Mouse (Mus musculus) midbrain, embryonic 11.5 days (tissue): ENCODE measurements around the gene 1700012B09Rik. TPM values are rescaled to one million over a fixed set of nuclear protein-coding genes. Genes with fewer than 3 reads are reported as not detected.
A peak's percentile ranks its signal among the peaks of the same experiment; 100 is the strongest.

Experiments
- ATAC-seq: fragments of 200-750 bp; cut with Nextera tagmentation; 2 replicates; pipeline ENCODE4 v1.8.0; 2017; ENCODE audit warnings: moderate TSS enrichment, moderate library complexity; ENCODE audit not compliant: low FRiP score
- DNase-seq: peaks from one replicate; pipeline ENCODE4 v3.0.0; 2015; ENCODE audit warnings: low spot score; ENCODE audit errors: missing footprints
- H3K27ac ChIP-seq: fragments of 300-500 bp; sonication (generic); 2 replicates; pipeline ENCODE4 v1.5.1; 2014; ENCODE audit warnings: low read depth, low read length
- H3K27me3 ChIP-seq: fragments of 300-500 bp; sonication (generic); 2 replicates; pipeline ENCODE4 v1.6.1; 2014; ENCODE audit warnings: mild to moderate bottlenecking, low read length, moderate library complexity, mixed read lengths; ENCODE audit not compliant: control insufficient read depth, insufficient read depth
- H3K36me3 ChIP-seq: fragments of 300-500 bp; sonication (generic); 2 replicates; pipeline ENCODE4 v1.6.1; 2014; ENCODE audit warnings: mild to moderate bottlenecking, low read length, moderate library complexity, mixed read lengths; ENCODE audit not compliant: control insufficient read depth, insufficient read depth
- H3K4me1 ChIP-seq: fragments of 300-500 bp; sonication (generic); 2 replicates; pipeline ENCODE4 v1.6.1; 2014; ENCODE audit warnings: low read length; ENCODE audit not compliant: control insufficient read depth, insufficient read depth
- H3K4me2 ChIP-seq: fragments of 300-500 bp; sonication (generic); 2 replicates; pipeline ENCODE4 v1.6.1; 2014; ENCODE audit warnings: mild to moderate bottlenecking, moderate library complexity
- H3K4me3 ChIP-seq: fragments of 300-500 bp; sonication (generic); 2 replicates; pipeline ENCODE4 v1.5.1; 2014; ENCODE audit warnings: low read depth, low read length
- H3K9ac ChIP-seq: fragments of 300-500 bp; sonication (generic); 2 replicates; pipeline ENCODE4 v1.6.1; 2014; ENCODE audit warnings: low read length
- H3K9me3 ChIP-seq: fragments of 300-500 bp; sonication (generic); 2 replicates; pipeline ENCODE4 v1.6.1; 2016; ENCODE audit warnings: low read length; ENCODE audit not compliant: control insufficient read depth
- WGBS: fragments of 180-500 bp; shearing (Covaris S2); extraction: QIAGEN DNeasy Blood & Tissue Kit; methylation state at CpG from one replicate; pipeline ENCODE4 v1.1.7; 2014; 5-methylcytosine and 5-hydroxymethylcytosine counted together
- polyA plus RNA-seq: library from polyadenylated mRNA; unstranded; fragments of >200 nt; fragmentation: Nextera tagmentation; extraction: Ambion mirVana; gene quantifications from 2 replicates; pipeline ENCODE4 v1.2.1, GENCODE M21; 2014

1700012B09Rik gene
- polyA plus RNA-seq, 1 experiment from 2014 or later, result not detected

DNA sequence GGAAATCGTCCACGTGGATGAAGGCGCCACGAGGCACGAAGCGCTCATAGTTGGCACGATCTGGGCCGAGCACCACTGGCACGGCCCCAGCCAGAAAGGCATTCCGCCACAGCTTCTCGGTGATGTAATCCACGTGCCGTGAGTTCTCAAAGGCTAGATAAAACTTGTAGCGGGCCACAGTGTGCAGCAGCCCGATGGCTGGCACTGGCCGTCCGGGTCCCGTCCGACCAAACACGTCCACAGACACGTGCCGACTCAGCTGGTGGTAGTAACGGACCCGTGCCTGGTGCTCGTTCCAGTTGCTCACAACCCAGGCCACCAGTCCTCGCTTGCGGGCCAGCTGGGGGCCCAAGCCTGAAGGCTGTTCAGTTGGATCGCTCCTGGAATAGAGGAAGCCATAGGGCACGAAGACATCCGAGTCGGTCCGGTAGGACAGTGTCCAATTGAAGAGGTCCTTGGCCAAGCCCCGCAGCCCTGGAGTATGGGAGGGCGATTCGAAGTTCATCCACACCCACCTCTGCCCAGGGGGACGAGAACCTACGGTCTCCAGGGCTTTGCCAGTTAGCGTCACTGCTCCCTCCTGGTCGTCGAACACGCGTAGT lies 19.8 kb downstream of the 1700012B09Rik start:
- Histone ChIP-seq H3K36me3 (no peaks in the 10 kb centered on the region), H3K27ac (no peak overlapping the region), H3K9ac (peak overlapping the region; percentile 67; the same call in 1 of the 2 replicates), H3K9me3 (no peaks in the 10 kb centered on the region), H3K4me1 (peaks cover 8% of the 10 kb centered on the region; the same call in 1 of the 2 replicates), H3K27me3 (peaks cover 15% of the 10 kb centered on the region), H3K4me3 (peak overlapping the region; percentile 50), H3K4me2 (peak overlapping the region; percentile 87)
- DNase-seq (no peak), ATAC-seq (peak; percentile 20)
- 55% methylated on average over 42 of the region's 42 CpGs for WGBS

- no peak within 1 kb of the TSS for H3K4me2 ChIP-seq
- H3K9ac ChIP-seq, result no peak within 1 kb of the TSS
- ATAC-seq, result no peak
- no peaks in the 10 kb centered on the region for H3K9me3 ChIP-seq
- no peaks in the 10 kb centered on the region for H3K27me3 ChIP-seq
- H3K36me3 ChIP-seq, result no peaks in the 10 kb centered on the region
- H3K27ac ChIP-seq, result no peak within 1 kb of the TSS
- DNase-seq, result no peak
- H3K4me3 ChIP-seq, result no peak within 1 kb of the TSS
- no peaks in the 10 kb centered on the region for H3K4me1 ChIP-seq
- WGBS, result 86% methylated on average over 19 of the region's 19 CpGs
These were observed 30.5 kb downstream of the 1700012B09Rik start, which contains the start of gene Piwil4 for GRCm38 (mm10) chr9:14740151-14740924. Gene Piwil4, minus strand, starts transcription at chr9:14740733.

DNA sequence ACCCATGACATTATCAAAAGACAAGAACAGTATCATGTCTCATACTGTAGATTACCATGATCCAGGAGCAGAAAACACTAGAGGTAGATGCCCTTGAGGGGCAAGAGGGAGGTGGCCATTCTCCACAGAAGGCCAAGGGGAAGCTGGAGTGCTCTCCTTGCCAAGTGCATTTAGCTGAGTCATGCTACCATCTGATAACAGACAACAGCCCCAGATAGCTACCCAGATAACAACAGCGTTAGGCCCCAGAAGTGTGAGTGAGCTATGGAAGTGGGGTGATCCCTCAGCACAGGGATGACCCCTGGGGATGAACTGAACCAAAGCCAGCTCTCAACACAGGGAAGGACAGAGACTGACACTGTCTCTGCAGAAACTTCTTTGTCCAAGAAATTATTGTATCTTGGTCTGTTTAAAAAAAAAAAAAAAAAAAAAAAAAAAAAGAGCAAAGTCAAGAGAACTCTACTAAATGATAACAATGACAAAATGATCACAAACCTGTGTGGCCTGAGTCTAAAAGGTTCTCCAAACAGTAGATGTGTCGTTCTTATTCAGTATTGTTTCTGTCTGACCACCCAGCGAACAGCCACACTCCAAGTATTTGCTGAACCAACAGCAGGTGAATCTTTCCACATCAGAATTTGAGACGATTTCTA lies 31.2 kb downstream of the 1700012B09Rik start:
- no peak overlapping the region for H3K9ac ChIP-seq
- no peaks in the 10 kb centered on the region for H3K27me3 ChIP-seq
- no peaks in the 10 kb centered on the region for H3K4me1 ChIP-seq
- DNase-seq (no peak), ATAC-seq (no peak)
- no peaks in the 10 kb centered on the region for H3K9me3 ChIP-seq
- H3K27ac ChIP-seq, result no peak overlapping the region
- H3K4me2 ChIP-seq, result no peak overlapping the region
- no peak overlapping the region for H3K4me3 ChIP-seq
- 81% methylated on average over 4 of the region's 4 CpGs for WGBS
- H3K36me3 ChIP-seq, result no peaks in the 10 kb centered on the region

DNA sequence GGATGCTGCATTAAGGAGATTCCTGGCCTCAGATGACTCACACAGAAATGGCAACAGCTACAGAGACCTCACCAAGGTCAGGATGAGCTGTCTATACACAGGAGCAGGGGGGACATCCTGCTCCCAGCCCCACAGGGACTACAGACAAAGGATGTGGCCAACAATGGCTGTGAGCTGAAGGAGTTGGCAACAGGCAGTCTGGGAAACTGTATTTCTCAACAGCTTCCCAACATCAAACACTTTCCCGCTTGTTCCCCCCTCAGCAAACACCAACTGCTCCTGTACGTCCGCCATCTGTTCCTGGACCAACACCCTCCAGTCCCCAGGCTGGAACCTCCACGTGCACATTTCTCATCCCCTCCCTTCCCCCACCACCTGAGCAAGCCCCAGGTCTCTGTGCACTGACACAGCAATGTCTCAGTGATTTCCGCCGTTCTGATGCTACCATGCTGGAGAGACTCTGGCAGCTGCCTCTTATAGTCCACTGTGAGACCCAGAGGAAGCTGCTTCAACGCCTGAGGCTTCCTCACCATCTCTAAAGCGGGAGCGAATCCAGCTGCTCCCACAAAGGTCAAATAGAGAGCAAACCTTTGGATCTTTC lies 39.8 kb downstream of the 1700012B09Rik start:
- Histone ChIP-seq H3K4me2 (no peak overlapping the region), H3K9ac (no peak overlapping the region), H3K4me1 (no peaks in the 10 kb centered on the region), H3K9me3 (no peaks in the 10 kb centered on the region), H3K36me3 (no peaks in the 10 kb centered on the region), H3K27me3 (no peaks in the 10 kb centered on the region), H3K27ac (no peak overlapping the region), H3K4me3 (no peak overlapping the region)
- DNase-seq (no peak), ATAC-seq (0 out of 2 replicates have a peak, but pooled peaks have one; percentile 24)
- WGBS, result 65% methylated on average over 9 of the region's 9 CpGs

DNA sequence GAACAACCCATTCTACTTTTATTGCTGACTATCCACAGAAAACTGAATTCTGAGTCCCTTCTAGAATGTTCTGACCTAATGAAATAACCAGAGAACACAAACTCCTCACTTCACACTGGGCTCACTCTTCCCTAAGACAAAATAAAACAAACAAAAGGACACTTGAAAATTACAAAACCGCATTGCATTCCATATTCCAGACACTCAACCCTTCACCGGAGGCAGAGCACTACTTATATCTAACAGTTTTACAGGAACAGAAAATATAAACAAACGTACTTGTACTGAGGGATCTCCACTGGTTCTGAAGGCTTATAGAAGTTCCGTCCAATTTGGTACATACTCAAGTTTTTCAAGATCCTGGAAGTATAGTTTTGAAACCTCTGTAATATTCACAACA lies 42.5 kb downstream of the 1700012B09Rik start:
- H3K36me3 ChIP-seq, result no peaks in the 10 kb centered on the region
- no peak overlapping the region for H3K9ac ChIP-seq
- no peak overlapping the region for H3K27ac ChIP-seq
- 88% methylated on average over 4 of the region's 4 CpGs for WGBS
- no peaks in the 10 kb centered on the region for H3K27me3 ChIP-seq
- ATAC-seq (no peak), DNase-seq (no peak)
- H3K4me3 ChIP-seq, result no peak overlapping the region
- no peak overlapping the region for H3K4me2 ChIP-seq
- H3K9me3 ChIP-seq, result no peaks in the 10 kb centered on the region
- H3K4me1 ChIP-seq, result no peaks in the 10 kb centered on the region

GRCm38 (mm10) chr9:14726629-14727028 lies 44.2 kb downstream of the 1700012B09Rik start:
- Histone ChIP-seq H3K9me3 (no peaks in the 10 kb centered on the region), H3K36me3 (no peaks in the 10 kb centered on the region), H3K27me3 (no peaks in the 10 kb centered on the region), H3K9ac (no peak overlapping the region), H3K4me1 (no peaks in the 10 kb centered on the region), H3K4me2 (no peak overlapping the region), H3K4me3 (no peak overlapping the region), H3K27ac (no peak overlapping the region)
- ATAC-seq, result no peak
- WGBS, result 89% methylated on average over 4 of the region's 4 CpGs
- DNase-seq, result no peak

- Histone ChIP-seq H3K4me2 (no peak overlapping the region), H3K4me3 (no peak overlapping the region), H3K36me3 (no peaks in the 10 kb centered on the region), H3K27ac (no peak overlapping the region), H3K9ac (no peak overlapping the region), H3K27me3 (no peaks in the 10 kb centered on the region; the same call in 1 of the 2 replicates), H3K4me1 (no peaks in the 10 kb centered on the region), H3K9me3 (no peaks in the 10 kb centered on the region)
- WGBS, result 89% methylated on average over 6 of the region's 6 CpGs
- DNase-seq (no peak), ATAC-seq (no peak)
These were observed 44.8 kb downstream of the 1700012B09Rik start for GRCm38 (mm10) chr9:14726005-14726404.

DNA sequence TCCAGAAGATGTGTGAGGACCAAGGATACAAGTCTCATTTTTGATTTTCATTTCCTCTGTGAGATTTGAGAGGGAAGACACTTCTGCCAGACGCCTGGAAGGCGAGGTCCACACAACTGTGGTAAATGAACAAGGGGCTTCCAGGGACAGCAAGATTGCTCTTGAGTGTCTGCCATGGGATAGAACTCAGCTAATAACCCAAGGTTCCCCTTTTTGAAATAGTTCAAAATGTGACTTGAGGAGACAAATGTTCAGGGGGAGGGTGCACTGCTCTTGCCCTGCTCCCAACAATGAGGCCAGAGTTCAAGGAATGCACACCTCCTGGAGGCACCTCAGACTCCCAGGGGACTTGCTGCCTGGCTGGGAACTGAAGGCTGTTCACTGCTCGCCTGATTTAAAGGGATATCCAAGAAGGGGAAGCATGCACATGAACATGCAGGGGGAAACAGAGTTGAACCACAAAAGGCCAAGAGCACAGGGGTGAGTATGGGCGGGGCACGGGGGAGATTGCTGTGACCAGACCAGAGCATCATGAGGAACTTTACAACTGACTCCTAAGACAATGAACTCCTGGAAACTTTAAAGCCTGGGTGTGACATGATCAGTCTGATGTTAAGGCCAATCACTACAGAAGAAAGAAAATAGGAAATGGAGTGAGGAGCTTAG lies 45.9 kb downstream of the 1700012B09Rik start:
- Histone ChIP-seq H3K9ac (no peak overlapping the region), H3K4me1 (no peaks in the 10 kb centered on the region), H3K4me2 (no peak overlapping the region), H3K9me3 (no peaks in the 10 kb centered on the region), H3K27ac (no peak overlapping the region), H3K4me3 (no peak overlapping the region), H3K36me3 (no peaks in the 10 kb centered on the region), H3K27me3 (no peaks in the 10 kb centered on the region; the same call in 1 of the 2 replicates)
- no peak for ATAC-seq
- 75% methylated on average over 5 of the region's 5 CpGs for WGBS
- no peak for DNase-seq
